Mouse (Mus musculus): ENCODE data around the gene Nrxn3.

Gene Nrxn3

DNA sequence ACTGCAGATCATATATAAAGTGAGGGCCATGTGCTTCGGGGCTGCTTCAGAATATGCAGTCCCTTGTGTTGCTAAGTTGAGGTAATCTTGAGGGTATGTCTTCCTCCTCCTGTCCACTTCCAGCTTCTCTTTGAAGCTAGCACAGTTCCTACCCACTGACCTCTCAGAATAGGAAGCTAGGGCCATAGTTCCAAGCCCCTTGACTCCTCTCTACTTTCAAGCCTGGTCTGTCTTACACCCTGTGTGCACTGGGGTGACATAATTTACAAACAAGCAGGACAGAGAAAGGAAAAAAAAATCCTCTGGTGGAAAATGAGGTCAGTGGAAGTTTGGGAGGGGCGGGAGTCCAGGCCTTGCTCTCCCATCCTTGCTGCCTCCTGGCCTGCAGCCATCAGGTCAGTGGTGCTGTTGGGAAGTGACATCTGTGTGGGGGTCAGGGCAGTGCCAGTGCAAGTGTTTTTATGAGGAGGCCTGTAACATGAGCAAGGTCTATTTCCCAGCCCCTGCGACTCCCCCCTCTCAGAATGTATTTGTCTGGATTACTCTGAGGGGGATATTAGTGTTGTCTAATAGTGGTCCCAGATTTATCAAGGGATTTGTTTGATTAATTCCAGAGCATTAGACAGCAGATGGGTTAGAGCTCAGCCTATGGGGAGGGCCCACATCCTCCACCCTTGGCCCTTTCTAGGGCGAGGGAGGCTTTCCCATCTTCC lies 96.1 kb downstream of the Nrxn3 start:
- DNase-seq, result no peak

DNA sequence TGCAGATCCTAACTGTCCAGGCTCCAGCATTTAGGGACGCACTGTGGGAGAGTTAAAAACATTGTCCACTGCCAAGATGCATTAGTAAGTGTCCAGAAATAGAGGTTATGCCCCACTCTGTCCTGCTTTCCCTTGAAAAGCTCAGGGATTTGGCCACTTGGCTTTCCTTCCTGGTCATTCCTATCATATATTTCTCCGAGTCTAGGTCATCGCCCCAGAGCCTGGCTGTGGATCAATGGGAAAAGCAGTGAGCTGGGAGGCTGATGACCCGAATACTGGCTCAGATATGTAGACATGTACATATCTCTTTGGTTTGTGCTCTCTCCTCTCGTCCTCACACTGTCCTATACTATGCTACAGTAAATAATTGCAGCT lies 96.6 kb downstream of the Nrxn3 start:
- DNase-seq, result no peak

DNA sequence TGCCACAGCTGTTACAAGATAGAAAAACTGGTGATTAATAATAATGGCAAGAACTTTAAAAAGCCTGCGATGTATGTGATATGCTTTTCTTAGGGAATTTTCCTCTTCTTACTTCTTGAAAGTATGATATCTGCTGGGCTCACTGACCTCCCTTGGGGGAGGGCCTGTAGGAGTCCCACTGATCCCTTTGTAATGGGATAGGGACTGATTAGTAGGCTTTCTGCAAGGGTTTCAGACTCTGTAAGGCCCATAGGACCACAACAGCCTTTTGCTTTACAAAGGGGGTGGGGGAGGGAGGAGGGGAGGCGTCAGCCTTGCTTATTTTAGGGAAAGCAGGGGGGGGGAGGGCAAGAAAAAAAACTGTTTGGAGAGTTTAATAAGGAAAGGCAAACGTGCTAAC lies 97.5 kb downstream of the Nrxn3 start:
- DNase-seq, result no peak

DNA sequence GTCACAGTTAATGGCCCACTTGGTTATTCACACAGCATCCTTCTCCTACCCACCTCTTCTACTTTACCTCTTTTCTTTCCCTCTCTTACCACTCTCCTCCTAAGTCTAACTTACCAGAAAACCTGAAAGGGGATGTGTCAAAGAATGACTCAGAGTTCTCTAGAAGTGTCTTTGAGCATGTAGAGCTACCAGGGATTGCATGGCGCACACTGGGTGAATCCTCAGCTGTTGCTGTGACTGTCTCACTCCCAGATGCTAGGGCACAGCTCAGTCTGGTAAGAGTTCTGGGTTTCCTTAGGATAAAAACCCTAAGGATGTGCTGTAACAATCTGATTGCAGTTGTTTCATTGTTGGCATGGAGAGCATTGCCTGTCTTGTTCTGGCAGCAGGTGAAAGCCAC lies 108.2 kb downstream of the Nrxn3 start:
- DNase-seq, result no peak

DNA sequence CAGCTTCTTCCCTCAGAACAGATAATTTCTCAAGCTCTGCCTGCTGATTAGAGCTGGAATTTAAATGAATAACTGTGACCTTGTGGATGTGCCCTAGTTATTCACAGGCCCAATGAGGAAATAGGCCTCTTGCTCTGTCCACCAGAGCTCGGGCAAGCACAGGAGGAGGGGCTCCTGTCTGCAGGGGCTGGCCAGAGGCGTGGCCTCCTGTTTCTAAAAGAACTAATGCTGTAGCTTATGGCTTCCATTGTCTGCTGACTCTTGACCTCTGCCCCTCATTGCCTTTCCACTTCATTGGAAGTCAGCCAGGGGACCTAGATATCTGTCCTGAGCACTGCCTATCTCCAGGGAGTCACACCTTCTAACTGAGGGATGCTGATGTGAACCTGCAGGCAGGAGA lies 113.1 kb downstream of the Nrxn3 start:
- no peak for DNase-seq

DNA sequence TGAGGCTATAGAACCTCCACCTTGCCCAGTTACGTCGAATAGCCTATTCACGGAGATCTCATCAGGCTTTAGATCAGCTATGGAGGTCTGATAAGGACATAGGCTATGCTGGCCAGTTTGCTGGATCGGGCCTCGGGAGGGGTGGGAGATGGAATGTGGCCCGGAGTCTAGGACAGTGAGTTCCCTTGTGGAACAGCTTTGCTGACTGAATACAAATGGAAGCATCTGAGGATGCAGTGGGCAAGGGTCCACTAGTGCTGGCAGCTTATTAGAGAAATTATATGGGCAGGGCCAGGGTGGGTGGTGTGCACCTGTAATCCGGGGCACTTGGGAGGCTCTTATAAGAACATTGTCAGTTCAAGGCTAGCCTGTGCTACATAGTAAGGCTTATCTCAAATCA lies 117.0 kb downstream of the Nrxn3 start:
- DNase-seq, result no peak

DNA sequence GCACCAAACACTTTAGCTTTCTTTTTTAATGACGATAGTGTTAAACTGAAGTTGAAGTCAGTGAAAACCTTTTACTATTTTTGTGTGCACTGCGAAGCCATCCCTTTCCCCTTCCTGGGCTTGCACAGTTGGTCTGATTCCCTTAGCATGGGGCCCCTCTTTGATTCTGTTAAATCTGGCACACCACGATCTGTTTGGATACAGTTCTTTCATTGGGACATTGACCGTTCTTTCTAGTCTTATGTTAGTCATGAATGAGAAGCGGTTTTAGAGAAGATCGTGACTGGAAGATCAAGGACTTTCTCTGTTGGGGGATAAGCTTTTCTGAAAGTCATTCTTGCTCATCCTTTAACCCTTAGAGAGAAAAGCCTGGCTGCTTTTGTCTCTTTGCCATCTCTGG lies 118.7 kb downstream of the Nrxn3 start:
- DNase-seq, result no peak

DNA sequence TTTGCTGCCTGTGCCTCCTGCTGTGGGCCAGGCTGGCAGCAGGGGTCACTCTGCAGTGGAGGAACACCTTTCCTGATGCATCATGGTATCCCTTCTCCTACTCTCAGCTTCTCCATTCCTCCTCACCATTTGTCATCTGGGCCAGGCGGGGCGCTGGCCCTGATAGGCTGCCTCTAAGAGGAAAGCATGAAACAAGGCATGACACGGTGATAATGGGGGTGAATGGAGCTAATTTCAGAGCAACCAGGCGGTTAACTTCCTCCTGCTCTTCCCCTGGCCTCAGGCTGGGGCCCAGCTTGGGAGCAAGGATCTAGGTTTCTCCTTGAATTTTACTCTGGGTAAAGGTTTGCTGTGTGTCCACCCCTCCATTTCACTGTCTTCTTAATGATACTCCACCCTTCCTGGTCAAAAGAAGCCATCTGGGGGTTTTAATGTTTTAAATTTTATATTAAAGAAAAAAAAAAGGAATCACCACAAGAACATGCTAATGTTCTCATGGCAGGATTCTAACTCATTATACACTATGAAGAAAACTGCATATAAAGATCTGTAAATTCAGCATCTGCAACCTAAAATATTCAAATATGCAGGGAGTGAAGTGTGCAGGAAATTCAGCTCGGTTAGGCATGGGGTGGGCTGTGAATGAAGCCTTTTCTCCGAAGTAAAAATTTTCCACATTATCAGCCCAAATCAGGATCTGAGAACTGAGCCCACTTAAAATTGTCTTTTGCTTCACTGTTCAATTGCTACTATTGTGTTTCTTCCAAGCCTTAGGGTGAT lies 127.9 kb downstream of the Nrxn3 start:
- DNase-seq, result no peak

DNA sequence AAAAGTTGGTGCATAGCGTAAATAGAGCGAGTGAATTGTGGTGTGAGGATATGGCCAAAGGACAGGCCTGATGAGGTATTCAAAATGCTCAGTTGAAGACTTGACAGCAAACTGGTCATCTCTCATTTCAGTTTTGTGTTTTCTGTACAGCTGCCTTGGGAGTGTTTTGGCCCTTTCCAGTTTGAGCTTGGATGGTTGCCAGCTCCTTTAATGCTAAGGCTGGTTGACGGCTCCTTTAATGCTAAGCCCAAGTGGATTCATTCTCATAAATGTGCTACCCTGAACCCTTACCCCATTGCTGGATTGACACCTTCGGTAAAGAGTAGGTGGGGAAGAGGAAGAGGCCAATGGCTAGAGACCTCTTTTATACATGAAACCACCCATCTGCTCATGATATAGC lies 131.4 kb downstream of the Nrxn3 start:
- no peak for DNase-seq

DNA sequence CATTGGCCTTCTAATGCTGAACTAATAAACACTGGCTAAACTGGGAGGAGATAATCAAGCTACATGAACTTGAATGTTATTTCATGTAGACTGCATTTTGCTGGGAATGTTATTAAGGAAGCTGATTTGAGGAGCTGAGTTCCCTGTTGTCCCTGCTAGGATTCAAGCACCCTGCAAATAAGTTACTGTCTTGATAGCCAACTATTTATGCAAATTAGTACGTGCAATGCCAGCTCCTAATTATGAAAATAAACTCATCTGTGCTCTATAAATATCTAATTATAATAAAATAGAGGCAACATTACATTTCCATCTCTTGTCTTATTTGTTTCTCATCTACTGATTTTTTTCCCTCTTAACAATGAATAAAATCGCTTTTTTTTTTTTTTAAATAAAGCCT lies 135.0 kb downstream of the Nrxn3 start:
- no peak for DNase-seq

DNA sequence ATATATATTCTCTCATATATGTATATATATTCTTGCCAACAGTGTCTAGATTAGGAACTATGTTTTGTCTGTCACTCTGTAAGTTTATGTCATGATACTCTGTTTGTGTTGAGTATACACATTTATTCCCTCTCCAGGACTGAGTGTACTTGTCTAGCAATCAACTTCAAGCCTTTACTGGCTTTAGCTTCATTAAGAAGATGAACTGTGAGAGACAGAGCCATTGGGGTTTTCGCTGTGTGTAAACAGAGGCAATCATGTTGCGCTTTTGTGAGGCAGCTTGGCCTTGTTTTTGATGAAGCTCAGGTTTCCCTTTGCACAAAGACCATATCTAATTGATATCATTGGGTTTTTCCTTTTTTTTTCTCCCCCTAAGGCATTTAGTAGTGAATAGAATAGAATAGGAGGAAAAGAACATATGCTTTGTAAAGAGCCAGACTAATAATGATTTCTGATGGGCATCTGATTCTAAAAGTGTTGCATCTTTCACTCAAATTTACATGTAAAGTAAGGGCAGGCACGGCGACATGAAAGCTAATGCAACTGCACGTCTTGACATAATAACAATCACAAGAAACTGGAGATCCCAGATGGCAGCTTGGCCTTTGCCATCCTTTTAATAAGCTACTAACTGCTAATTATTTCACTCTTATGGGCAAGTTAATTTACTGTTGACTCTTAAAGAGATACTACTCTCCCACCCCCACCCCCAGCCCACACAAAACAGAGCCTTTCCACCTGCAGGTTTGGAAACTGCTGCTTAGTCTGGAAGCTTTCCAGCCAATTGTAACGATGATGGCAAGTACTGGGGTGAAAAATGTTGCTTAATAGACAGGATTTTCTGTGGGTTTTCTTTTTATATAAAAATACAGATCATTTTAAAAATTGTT lies 137.0 kb downstream of the Nrxn3 start:
- no peak for DNase-seq

DNA sequence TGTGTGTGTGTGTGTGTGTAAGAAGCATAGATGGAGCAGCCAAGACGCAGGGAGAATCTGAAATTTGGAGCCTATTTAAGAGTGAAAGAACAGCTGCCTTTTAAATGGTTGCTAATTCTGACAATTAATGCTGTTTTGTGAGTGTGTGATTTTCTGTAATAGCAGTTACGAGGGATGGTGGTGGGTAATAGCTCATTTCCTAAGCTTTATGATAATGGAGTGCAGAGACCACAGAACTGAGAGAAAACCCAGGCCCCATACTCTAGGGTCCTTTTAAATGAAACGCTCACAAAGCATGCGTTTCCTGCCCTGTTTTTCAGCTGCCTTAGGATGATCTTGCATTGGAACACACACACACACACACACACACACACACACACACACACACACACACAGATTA lies 137.7 kb downstream of the Nrxn3 start:
- no peak for DNase-seq

DNA sequence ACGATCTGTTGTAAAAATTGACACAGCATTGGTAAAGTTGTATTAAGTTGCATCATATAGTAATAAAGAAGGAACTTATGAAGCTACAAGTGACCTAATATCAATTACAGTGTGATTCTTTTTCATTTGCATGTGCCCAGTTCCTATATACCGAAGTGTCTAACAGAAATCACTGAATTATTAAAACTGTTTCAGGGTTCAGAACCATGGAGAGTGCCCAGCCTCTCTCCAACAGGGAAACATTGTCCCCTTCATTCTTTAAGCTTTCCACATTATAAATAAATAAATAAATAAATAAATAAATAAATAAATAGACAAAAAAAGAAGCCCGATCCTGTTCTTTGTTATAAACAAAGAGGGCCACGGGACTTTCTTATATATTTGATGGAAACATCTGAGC lies 140.4 kb downstream of the Nrxn3 start:
- DNase-seq, result no peak

DNA sequence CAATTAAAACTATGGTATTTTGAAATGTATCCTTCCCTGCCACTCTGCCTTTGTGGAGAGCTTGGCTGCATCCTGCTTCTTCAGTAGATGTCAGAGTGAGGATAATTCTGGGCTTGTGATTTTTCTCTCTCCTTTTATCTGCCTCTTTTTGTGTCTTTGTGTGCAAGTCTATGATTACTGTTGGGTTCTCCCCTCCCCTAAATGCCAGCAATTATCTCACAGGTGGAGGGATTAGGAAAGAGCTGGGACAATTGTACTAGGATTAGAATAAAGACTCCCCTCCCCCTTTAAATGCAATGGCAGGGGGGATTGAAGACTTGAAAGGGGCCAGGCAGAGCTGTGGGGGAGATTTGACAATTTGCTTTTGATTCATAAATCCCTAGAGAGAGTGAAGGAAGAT lies 145.6 kb downstream of the Nrxn3 start:
- DNase-seq, result no peak

DNA sequence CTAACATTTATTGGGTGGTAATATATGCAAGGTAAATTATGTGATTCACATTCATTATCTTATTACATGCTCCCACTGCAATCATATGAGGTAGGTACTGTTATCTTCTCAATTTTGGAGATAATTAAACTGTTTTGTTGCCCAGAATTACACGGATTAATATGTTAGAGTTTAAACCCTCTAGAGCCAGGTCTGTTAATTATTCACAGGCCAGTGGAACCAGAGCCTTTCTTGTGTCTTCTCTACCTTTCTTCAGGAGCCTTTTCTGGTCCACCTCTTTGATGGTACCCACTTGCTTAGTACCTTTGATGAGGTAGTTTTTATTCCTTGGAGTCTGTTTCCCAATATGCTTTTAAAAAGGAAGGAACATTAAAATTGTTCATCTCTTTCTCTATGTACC lies 174.7 kb downstream of the Nrxn3 start:
- DNase-seq, result no peak

DNA sequence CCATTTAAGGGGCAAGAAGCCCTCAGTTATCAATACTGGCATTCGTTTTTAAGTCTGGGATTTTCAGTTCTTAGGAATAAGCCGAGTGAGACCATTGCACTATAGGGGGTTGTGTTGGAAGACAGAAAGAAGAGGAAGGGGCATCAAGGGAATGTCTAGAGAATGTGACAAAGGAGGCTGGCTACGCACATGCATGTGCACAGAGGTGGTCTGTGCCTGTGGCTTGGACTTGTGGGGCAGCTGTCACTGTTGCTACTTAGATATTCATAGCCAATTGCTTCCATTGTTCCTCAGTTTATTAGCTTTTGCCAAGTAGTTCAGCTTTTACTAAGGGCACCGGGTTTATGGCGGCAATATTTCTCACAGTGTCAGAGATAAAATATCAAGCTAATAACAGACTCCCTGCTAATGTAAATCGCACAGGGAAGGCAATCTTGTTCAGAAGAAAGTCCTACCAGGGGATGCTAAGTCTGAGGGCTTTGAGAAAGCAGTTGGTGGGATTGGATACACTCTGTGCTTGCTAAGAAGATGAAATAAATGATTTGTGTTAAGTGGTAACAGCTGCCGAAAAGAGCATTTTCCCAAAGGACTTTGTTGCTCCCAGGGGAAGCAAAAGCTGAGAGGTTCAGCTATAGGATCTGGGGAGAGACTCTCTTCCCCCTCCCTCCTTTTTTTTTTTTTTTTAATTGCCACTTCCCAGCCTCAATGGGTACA lies 177.5 kb downstream of the Nrxn3 start:
- DNase-seq, result no peak

DNA sequence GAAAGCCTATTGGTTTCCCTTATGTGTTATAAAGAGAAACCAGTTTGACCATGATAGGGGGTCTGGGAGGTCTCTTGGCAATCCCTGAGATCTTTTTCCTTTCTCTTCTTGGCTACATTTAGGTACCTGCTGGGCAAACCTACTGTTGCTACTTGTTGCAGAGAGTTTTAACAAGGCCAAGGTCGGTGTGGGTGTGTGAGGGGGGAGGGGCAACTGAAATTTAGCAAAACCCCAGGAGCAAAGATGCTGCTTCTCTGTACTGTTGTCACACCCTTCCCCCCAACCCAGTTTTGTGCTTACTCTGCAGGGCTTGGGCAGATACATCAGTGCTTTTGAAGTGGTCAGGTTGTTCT lies 178.0 kb downstream of the Nrxn3 start:
- DNase-seq, result no peak

DNA sequence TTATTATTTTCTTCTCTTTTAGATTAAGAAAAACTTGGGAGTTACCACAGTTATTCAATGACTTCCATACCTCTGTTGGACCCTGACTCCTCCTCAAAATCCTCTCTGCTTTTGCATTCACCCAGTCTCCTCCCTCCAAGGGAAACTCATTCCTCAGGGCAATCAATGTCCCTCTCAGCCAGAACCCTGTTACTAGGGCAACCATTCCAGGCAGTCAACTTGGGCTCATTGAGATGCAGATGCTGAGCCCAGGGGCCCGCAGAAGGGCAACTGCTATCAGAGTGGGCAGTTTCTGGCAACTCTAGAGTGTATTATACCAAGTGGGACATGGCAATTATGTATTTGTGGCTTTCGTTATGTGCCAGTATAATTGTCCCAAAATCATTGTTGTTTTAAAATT lies 188.1 kb downstream of the Nrxn3 start:
- DNase-seq, result no peak

DNA sequence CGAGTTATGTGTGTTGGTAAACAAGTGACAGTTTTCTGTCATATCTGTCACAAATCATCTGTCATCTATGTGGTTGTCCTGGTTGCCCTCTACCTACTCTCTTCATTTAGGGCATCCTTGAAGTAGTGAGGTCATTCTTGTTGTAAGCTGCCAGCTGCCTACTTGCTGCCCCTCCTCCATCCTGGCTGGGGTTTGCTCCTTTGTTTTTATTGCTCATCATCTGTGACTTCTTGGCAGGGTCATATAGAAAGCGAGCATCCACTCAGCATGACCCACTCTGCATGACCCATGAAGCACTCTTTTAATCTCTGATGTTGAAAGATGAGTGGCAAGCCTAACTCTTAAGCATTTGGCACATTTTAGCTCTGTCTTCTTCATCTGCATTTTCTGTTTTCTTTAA lies 194.1 kb downstream of the Nrxn3 start:
- no peak for DNase-seq

DNA sequence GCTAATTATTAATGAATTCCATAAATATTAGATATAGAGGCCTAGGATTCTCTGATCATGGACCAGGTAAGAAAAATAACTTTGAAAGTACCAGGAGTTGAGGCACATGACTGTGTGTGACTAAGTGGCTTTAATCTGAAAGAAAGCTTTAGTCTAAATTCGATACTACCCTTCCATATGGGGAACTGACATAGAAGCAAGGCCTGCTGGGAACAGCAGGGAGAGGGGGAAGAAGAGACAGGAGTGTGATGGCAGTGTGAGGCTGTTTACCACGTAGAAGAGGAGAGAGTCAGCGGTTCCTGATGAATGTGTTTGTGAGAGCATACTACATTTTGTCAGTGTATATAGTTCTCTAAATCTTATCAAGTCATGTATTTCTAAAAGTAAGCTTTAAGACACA lies 202.2 kb downstream of the Nrxn3 start:
- DNase-seq, result no peak

DNA sequence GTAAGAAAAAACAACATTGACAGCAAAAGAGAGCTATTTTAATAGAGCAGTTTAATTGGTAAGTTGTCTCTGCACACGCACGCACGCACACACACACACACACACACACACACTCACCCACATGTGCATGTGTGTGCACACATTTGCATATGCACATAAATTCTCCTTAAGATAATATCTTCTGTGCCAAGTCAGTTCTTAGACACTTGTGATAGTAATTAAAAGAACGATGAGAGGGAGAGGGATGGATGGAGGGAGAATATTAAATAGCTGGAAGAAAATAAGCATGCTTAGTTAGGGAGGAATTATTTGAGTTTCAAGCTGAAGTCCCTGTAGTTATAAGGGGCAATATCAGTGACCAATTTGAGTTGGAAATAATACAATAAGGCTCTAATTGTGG lies 203.6 kb downstream of the Nrxn3 start:
- no peak for DNase-seq

DNA sequence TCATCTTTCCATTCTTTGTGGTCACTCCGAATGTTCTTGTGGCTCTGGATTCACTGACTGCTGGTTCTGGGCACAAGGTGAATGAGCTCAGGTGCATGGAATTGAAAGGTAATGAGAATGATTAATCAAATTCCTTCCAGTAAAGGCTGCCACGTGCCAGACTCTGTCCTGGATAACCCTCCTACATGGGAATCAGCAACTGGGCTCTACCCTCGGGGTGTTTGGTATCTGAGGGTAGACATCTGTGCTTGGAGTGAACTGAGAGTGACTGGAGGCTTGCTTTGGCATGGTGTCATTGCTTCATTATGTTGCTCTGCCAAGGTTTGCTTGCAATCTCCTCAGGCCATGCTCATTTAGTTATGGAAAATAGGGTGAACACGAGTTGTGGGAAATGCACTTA lies 209.0 kb downstream of the Nrxn3 start:
- no peak for DNase-seq

DNA sequence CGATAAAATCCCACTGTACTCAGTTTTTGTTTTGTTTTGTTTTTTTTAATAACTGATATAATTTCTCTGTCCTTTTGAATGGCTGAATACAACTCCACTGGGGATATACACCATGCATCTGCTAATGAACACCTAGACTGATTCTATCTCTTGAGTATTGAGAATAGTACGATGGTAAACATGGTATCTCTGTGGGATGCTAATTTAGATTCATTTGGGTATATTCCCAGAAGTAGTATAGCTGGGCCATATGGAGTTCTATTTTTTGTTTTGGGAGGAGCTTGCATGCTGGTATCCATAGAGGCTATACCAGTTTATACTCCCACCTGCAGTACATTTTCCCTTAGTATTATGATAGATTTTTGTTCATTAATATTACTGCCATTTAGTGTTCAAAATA lies 217.0 kb downstream of the Nrxn3 start:
- DNase-seq, result no peak
